Mouse (Mus musculus): ENCODE measurements around the gene Heg1.

Heg1 gene

GRCm38 (mm10) chr16:33677313-33677690, 6.9 kb upstream of the Heg1 start:
- no peak for DNase-seq

- no peak for DNase-seq
These were observed 6.3 kb upstream of the Heg1 start for GRCm38 (mm10) chr16:33677901-33678300.

- no peak for DNase-seq
These were observed 3.9 kb upstream of the Heg1 start for GRCm38 (mm10) chr16:33680271-33680670.

- DNase-seq: no peak
These were observed 3.4 kb upstream of the Heg1 start for GRCm38 (mm10) chr16:33680816-33681215.

- DNase-seq: no peak
These were observed 2.5 kb upstream of the Heg1 start for GRCm38 (mm10) chr16:33681661-33682060.

- DNase-seq: no peak
These were observed 1.5 kb upstream of the Heg1 start for GRCm38 (mm10) chr16:33682651-33683050.

- DNase-seq: no peak
These were observed 686 bp upstream of the Heg1 start for GRCm38 (mm10) chr16:33683206-33684161.

GRCm38 (mm10) chr16:33684703-33685701, 832 bp downstream of the Heg1 start:
- DNase-seq: no peak

- DNase-seq: no peak
These were observed 1.9 kb downstream of the Heg1 start for GRCm38 (mm10) chr16:33686056-33686455.

GRCm38 (mm10) chr16:33687724-33688123, 3.6 kb downstream of the Heg1 start:
- DNase-seq: no peak

- no peak for DNase-seq
These were observed 7.0 kb downstream of the Heg1 start for GRCm38 (mm10) chr16:33690975-33691747.

- DNase-seq: no peak
These were observed 9.4 kb downstream of the Heg1 start for GRCm38 (mm10) chr16:33693553-33693952.

- no peak for DNase-seq
These were observed 12.8 kb downstream of the Heg1 start for GRCm38 (mm10) chr16:33696811-33697575.

- no peak for DNase-seq
These were observed 13.6 kb downstream of the Heg1 start for GRCm38 (mm10) chr16:33697576-33698276.

GRCm38 (mm10) chr16:33698277-33698790, 14.2 kb downstream of the Heg1 start:
- no peak for DNase-seq

- no peak for DNase-seq
These were observed 16.4 kb downstream of the Heg1 start for GRCm38 (mm10) chr16:33700584-33700983.

GRCm38 (mm10) chr16:33701872-33702271, 17.7 kb downstream of the Heg1 start:
- DNase-seq: no peak

GRCm38 (mm10) chr16:33704289-33704688, 20.1 kb downstream of the Heg1 start:
- DNase-seq: no peak

- DNase-seq: no peak
These were observed 21.1 kb downstream of the Heg1 start for GRCm38 (mm10) chr16:33705258-33705657.

GRCm38 (mm10) chr16:33706111-33706890, 22.1 kb downstream of the Heg1 start:
- no peak for DNase-seq

Measured in right cerebral cortex, postnatal 14 days (tissue).